8 mouse cellular contexts compared by ENCODE assay signal in the genomic region with DNA sequence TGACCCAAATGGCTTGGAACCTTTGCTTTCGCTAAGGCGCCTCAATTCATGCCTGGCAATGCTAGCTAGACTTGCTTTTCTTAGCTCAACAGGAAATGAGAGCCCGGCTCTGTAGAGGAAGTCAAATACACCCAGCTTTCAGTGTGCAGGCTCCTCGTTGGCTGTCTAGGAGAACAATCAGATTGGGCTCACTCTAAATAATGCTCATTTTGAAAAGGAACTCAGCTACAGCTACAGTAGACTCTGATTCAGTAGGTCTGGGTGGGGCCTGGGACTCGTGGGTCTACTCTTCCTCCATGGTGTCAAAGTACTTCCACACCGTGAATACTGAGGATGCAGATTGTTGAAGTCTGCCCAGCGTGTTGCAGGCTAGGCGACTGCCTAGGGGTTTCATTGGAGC. TPM values are rescaled to one million over a fixed set of nuclear protein-coding genes. Genes with fewer than 3 reads are reported as not detected.
DNase-seq lines count a peak whose midpoint lies in the region; ATAC-seq and TF ChIP-seq lines count a peak whose summit lies in the region.

No protein-coding gene starts in this region.

- 0 out of 2 replicates have a peak, but pooled peaks have one; percentile 56 for TF ChIP-seq EP300 in CH12.LX (IDR thresholded peaks at IDR 0.05; ENCODE audit: low read length)

- H3K4me2 ChIP-seq in CH12.LX (ENCODE audit: insufficient read depth, low read depth, poor library complexity, severe bottlenecking) = peak overlapping the region; percentile 84
- peak overlapping the region; percentile 54 for H3K4me2 ChIP-seq in heart, embryonic 14.5 days (ENCODE audit: low read length)

- peaks cover 26 to 81% of the 10 kb centered on the region in 2 experiments for H3K4me1 ChIP-seq in CH12.LX (ENCODE audit: control insufficient read depth in 1 of 2, insufficient read depth in 2 of 2)
- H3K4me1 ChIP-seq in heart, embryonic 14.5 days (ENCODE audit: control insufficient read depth in 2 of 2, insufficient read depth in 2 of 2, low read length in 2 of 2) = peaks cover 35 to 75% of the 10 kb centered on the region in 2 experiments
- H3K4me1 ChIP-seq in liver, adult 2 months (ENCODE audit: control insufficient read depth, insufficient read depth, low read length) = peaks cover 15% of the 10 kb centered on the region
- H3K4me1 ChIP-seq in olfactory bulb, adult 2 months (ENCODE audit: control insufficient read depth, insufficient read depth, low read length) = peaks cover 34% of the 10 kb centered on the region

- dilution Hi-C loops in CH12.LX (cut with MboI; ENCODE audit: extremely low pct_ligation_motif_present, extremely low pct_unique_long_range_greater_than_20kb, low sequenced_read_pairs) = no loop called here

- H3K27ac ChIP-seq in CH12.LX (ENCODE audit: insufficient read depth, low read depth) = peak overlapping the region; percentile 85
- peak overlapping the region; percentile 43 to 62 for H3K27ac ChIP-seq in heart, embryonic 14.5 days (replicated peaks in 1 of 2; ENCODE audit: control insufficient read depth in 1 of 2, insufficient read depth in 1 of 2, low read depth in 2 of 2, low read length in 2 of 2)
- peak overlapping the region; percentile 31; the same call in 1 of the 2 replicates for H3K27ac ChIP-seq in liver, adult 2 months (replicated peaks; ENCODE audit: insufficient read depth, low read depth, low read length)
- H3K27ac ChIP-seq in olfactory bulb, adult 2 months (ENCODE audit: insufficient read depth, low read depth, low read length) = peak overlapping the region; percentile 12; the same call in 1 of the 2 replicates

- no peaks in the 10 kb centered on the region for H3K27me3 ChIP-seq in CH12.LX (replicated peaks)
- H3K27me3 ChIP-seq in heart, embryonic 14.5 days (ENCODE audit: control insufficient read depth, insufficient read depth, low read length) = no peaks in the 10 kb centered on the region
- no peaks in the 10 kb centered on the region for H3K27me3 ChIP-seq in liver, adult 2 months (ENCODE audit: control insufficient read depth, insufficient read depth, low read length)

- 31% methylated on average over 8 of the region's 8 CpGs for WGBS in heart, embryonic 14.5 days
- WGBS in liver, adult 2 months = 58% methylated on average over 8 of the region's 8 CpGs
- 31% methylated on average over 8 of the region's 8 CpGs for WGBS in olfactory bulb, adult 2 months

- no peak for TF ChIP-seq CTCF in CH12.LX (conservative IDR thresholded peaks at IDR 0.05 in 1 of 2, IDR thresholded peaks at IDR 0.05 in 1 of 2; ENCODE audit: low read depth in 2 of 2, low read length in 2 of 2)
- no peak for TF ChIP-seq CTCF in liver, adult 2 months (IDR thresholded peaks at IDR 0.05; ENCODE audit: low read depth, low read length)
- no peak for TF ChIP-seq CTCF in olfactory bulb, adult 2 months (IDR thresholded peaks at IDR 0.05; ENCODE audit: insufficient read depth, low read depth, low read length)

- no peak for TF ChIP-seq RAD21 in CH12.LX (IDR thresholded peaks at IDR 0.05; ENCODE audit: low read depth, low read length)

- DNase-seq in 416B (ENCODE audit: low read depth) (peak; percentile 76), CH12.LX (ENCODE audit: extremely low read depth) (peak; percentile 75), adipocyte (ENCODE audit: low spot score) (no peak)
- no peak for DNase-seq in liver, adult 2 months (ENCODE audit: extremely low read depth, low read depth, low spot score)
- DNase-seq in gastrocnemius, postnatal 10 days = no peak

- no peaks in the 10 kb centered on the region for H3K9me3 ChIP-seq in CH12.LX (replicated peaks; ENCODE audit: low read length)
- no peaks in the 10 kb centered on the region for H3K9me3 ChIP-seq in heart, embryonic 14.5 days (ENCODE audit: control insufficient read depth, low read length)

- in situ Hi-C loops in CH12.LX (cut with MboI; ENCODE audit: low pct_ligation_motif_present, low pct_unique_long_range_greater_than_20kb, low sequenced_read_pairs) = no loop called here

- H3K4me3 ChIP-seq in CH12.LX (replicated peaks in 1 of 3; ENCODE audit: low read depth in 2 of 3, low read length in 2 of 3, poor library complexity in 1 of 3) = peak overlapping the region; percentile 19 to 48 (median 23)
- no peak overlapping the region for H3K4me3 ChIP-seq in heart, embryonic 14.5 days (ENCODE audit: control insufficient read depth in 1 of 2, insufficient read depth in 1 of 2, low read depth in 1 of 2, low read length in 2 of 2)
- H3K4me3 ChIP-seq in liver, adult 2 months (ENCODE audit: insufficient read depth, low read depth, low read length) = no peak overlapping the region
- H3K4me3 ChIP-seq in olfactory bulb, adult 2 months (ENCODE audit: insufficient read depth, low read depth, low read length) = no peak overlapping the region

- peak; percentile 33; the same call in 1 of the 2 replicates for TF ChIP-seq POLR2A in CH12.LX (IDR thresholded peaks at IDR 0.05; ENCODE audit: low read depth, low read length)
- TF ChIP-seq POLR2A in liver, adult 2 months (IDR thresholded peaks at IDR 0.05; ENCODE audit: extremely low read depth, insufficient read depth, low read length) = no peak
- no peak for TF ChIP-seq POLR2A in olfactory bulb, adult 2 months (IDR thresholded peaks at IDR 0.05; ENCODE audit: insufficient read depth, low read depth, low read length)

- H3K9ac ChIP-seq in CH12.LX (ENCODE audit: insufficient read depth, low read depth) = peak overlapping the region; percentile 72
- H3K9ac ChIP-seq in heart, embryonic 14.5 days (ENCODE audit: low read length) = 0 out of 2 replicates have a peak overlapping the region, but pooled peaks have one; percentile 51
- no peak overlapping the region for H3K9ac ChIP-seq in liver, adult 2 months (ENCODE audit: low read depth, low read length)

- H3K79me2 ChIP-seq in CH12.LX (replicated peaks; ENCODE audit: control insufficient read depth, extremely low read depth, insufficient read depth, poor library complexity, severe bottlenecking) = peaks cover 5% of the 10 kb centered on the region; the same call in 1 of the 2 replicates
- H3K79me2 ChIP-seq in liver, adult 2 months (ENCODE audit: control insufficient read depth, insufficient read depth, low read length) = peaks cover 13% of the 10 kb centered on the region; the same call in 1 of the 2 replicates

- no peak for ATAC-seq in heart, embryonic 14.5 days (ENCODE audit: insufficient number of reproducible peaks, insufficient read depth, low FRiP score, low read depth)
- ATAC-seq in megakaryocyte-erythroid progenitor cell, adult 5-6 weeks (replicated peaks; ENCODE audit: low FRiP score, low TSS enrichment, poor library complexity, severe bottlenecking) = no peak; the same call in 1 of the 2 replicates

- H3K36me3 ChIP-seq in CH12.LX (replicated peaks in 1 of 2; ENCODE audit: control insufficient read depth in 1 of 2, insufficient read depth in 1 of 2, low read length in 1 of 2) = peaks cover 2 to 23% of the 10 kb centered on the region in 2 experiments
- peaks cover 13% of the 10 kb centered on the region; the same call in 1 of the 2 replicates for H3K36me3 ChIP-seq in heart, embryonic 14.5 days (ENCODE audit: control insufficient read depth, insufficient read depth, low read length)
- H3K36me3 ChIP-seq in liver, adult 2 months (ENCODE audit: control insufficient read depth, insufficient read depth, low read length) = no peaks in the 10 kb centered on the region

TF ChIP-seq in CH12.LX, 34 proteins besides CTCF, POLR2A, EP300 and RAD21:
- TF ChIP-seq NELFE (IDR thresholded peaks at IDR 0.05; ENCODE audit: low read depth, low read length) = no peak
- peak; percentile 56; the same call in 1 of the 2 replicates for TF ChIP-seq TBP (conservative IDR thresholded peaks at IDR 0.05; ENCODE audit: low read depth, low read length)
- TF ChIP-seq ELF1 (IDR thresholded peaks at IDR 0.05; ENCODE audit: low read depth, low read length) = peak; percentile 55; the same call in 1 of the 2 replicates
- TF ChIP-seq MAZ (IDR thresholded peaks at IDR 0.05; ENCODE audit: low read depth, low read length) = no peak
- peak; percentile 49; the same call in 1 of the 2 replicates for TF ChIP-seq MEF2A (IDR thresholded peaks at IDR 0.05; ENCODE audit: borderline replicate concordance, low read depth, low read length)
- TF ChIP-seq USF1 (IDR thresholded peaks at IDR 0.05; ENCODE audit: low read depth, low read length) = no peak

RNA-seq across cellular contexts. Expression of a gene that starts 22.0 kb away (rescaled TPM):
- total RNA-seq in CH12.LX (2012; rRNA removed) (33.3 and 41.0 TPM in 2 replicates), CH12.LX (2014; rRNA removed) (20.3 and 21.8 TPM in 2 replicates)
- 46.3 and 47.0 TPM in 2 replicates for polyA plus RNA-seq in CH12.LX (2012; ENCODE audit: insufficient read length, low read depth)
- 28.9 and 34.5 TPM in 2 replicates for polyA plus RNA-seq in heart, embryonic 14.5 days (2014; fragmentation: Nextera tagmentation; extraction: Ambion mirVana)
- total RNA-seq in liver, adult 2 months (2014; rRNA removed) = 10.7 and 12.4 TPM in 2 replicates
- 6.3 and 7.2 TPM in 2 replicates for polyA plus RNA-seq in liver, adult 2 months (2012; rRNA removed)
- polyA plus RNA-seq in olfactory bulb, adult 2 months (2012; ENCODE audit: insufficient read depth, insufficient read length, low replicate concordance, missing spikeins) = 300 and 913 TPM in 2 replicates
- 100 to 1,000 TPM in 1 of 2 experiments, 10 to 100 TPM in 1; 87.8 to 121 TPM for total RNA-seq in gastrocnemius, postnatal 10 days (2021)
- 20.4 and 29.0 TPM in 2 replicates for total RNA-seq in megakaryocyte-erythroid progenitor cell, adult 5-6 weeks (2014; fragmentation: Nextera tagmentation)
- total RNA-seq in megakaryocyte-erythroid progenitor cell, adult 5-6 weeks (2017) = 29.6 and 49.0 TPM in 2 replicates

Comparison
In these comparisons a context has a peak if more than half of its experiments do, and no peak if none do; other contexts are left out.
1. DNase-seq: peak in 416B (single experiment) and CH12.LX (single experiment); none in liver, adult 2 months (single experiment), gastrocnemius, postnatal 10 days (single experiment) and adipocyte (single experiment).
2. H3K27ac ChIP-seq: peak in every context shown above with its lines; median percentile 85 in CH12.LX; 52 in heart, embryonic 14.5 days; 31 in liver, adult 2 months; 12 in olfactory bulb, adult 2 months.
3. H3K4me3 ChIP-seq: peak in CH12.LX (3 of 3); none in heart, embryonic 14.5 days (0 of 2), liver, adult 2 months (single experiment) and olfactory bulb, adult 2 months (single experiment).